Mouse (Mus musculus) stomach, embryonic 16.5 days (tissue): Measurements from ENCODE around the gene Ipmk. TPM values are rescaled to one million over a fixed set of nuclear protein-coding genes. Genes with fewer than 3 reads are reported as not detected.

Source experiments
- ATAC-seq: fragments of 200-750 bp; cut with Nextera tagmentation; 2 replicates; pipeline ENCODE4 v1.8.0; 2017; ENCODE audit warnings: moderate number of reproducible peaks, moderate TSS enrichment; ENCODE audit not compliant: insufficient read depth, low FRiP score
- H3K27ac ChIP-seq: fragments of 300-500 bp; sonication (generic); 2 replicates; pipeline ENCODE4 v1.5.1; 2014; ENCODE audit warnings: low read length
- H3K27me3 ChIP-seq: fragments of 300-500 bp; sonication (generic); 2 replicates; pipeline ENCODE4 v1.6.1; 2014; ENCODE audit warnings: low read length, control low read depth, mixed read lengths; ENCODE audit not compliant: control insufficient read depth, insufficient read depth
- H3K36me3 ChIP-seq: fragments of 300-500 bp; sonication (generic); 2 replicates; pipeline ENCODE4 v1.6.1; 2014; ENCODE audit warnings: low read length; ENCODE audit not compliant: control insufficient read depth, insufficient read depth
- H3K4me1 ChIP-seq: fragments of 300-500 bp; sonication (generic); 2 replicates; pipeline ENCODE4 v1.6.1; 2014; ENCODE audit warnings: low read length, control low read depth, mixed read lengths; ENCODE audit not compliant: control insufficient read depth, insufficient read depth
- H3K4me2 ChIP-seq: fragments of 300-500 bp; sonication (generic); 2 replicates; pipeline ENCODE4 v1.6.1; 2014; ENCODE audit warnings: low read depth, low read length, mixed read lengths
- H3K4me3 ChIP-seq: fragments of 300-500 bp; sonication (generic); replicated peaks from 2 replicates; pipeline ENCODE4 v1.5.1; 2014; ENCODE audit warnings: mild to moderate bottlenecking, low read length
- H3K9ac ChIP-seq: fragments of 300-500 bp; sonication (generic); 2 replicates; pipeline ENCODE4 v1.6.1; 2014; ENCODE audit warnings: low read length
- H3K9me3 ChIP-seq: fragments of 300-500 bp; sonication (generic); replicated peaks from 2 replicates; pipeline ENCODE4 v1.6.1; 2016; ENCODE audit warnings: low read length, control low read depth; ENCODE audit not compliant: control insufficient read depth
- WGBS: fragments of 180-500 bp; shearing (Covaris S2); extraction: QIAGEN DNeasy Blood & Tissue Kit; methylation state at CpG from one replicate; pipeline ENCODE4 v1.1.7; 2014; 5-methylcytosine and 5-hydroxymethylcytosine counted together
- polyA plus RNA-seq: library from polyadenylated mRNA; unstranded; fragments of >200 nt; fragmentation: Nextera tagmentation; extraction: Ambion mirVana; gene quantifications from 2 replicates; pipeline ENCODE4 v1.2.1, GENCODE M21; 2015

Gene Ipmk
- polyA plus RNA-seq, 1 experiment from 2014 or later: 12.3 TPM

GRCm38 (mm10) chr10:71353850-71354249, 6.3 kb downstream of the Ipmk start:
- Histone ChIP-seq H3K9ac (no peak overlapping the region), H3K4me1 (peaks cover 5% of the 10 kb centered on the region), H3K27ac (no peak overlapping the region), H3K36me3 (no peaks in the 10 kb centered on the region), H3K4me2 (no peak overlapping the region), H3K4me3 (no peak overlapping the region), H3K9me3 (no peaks in the 10 kb centered on the region), H3K27me3 (no peaks in the 10 kb centered on the region)
- ATAC-seq: no peak
- WGBS: 55% methylated on average over 9 of the region's 9 CpGs

GRCm38 (mm10) chr10:71354947-71355346, 7.4 kb downstream of the Ipmk start:
- H3K9me3 ChIP-seq: no peaks in the 10 kb centered on the region
- no peak overlapping the region for H3K4me3 ChIP-seq
- no peak for ATAC-seq
- H3K4me1 ChIP-seq: no peaks in the 10 kb centered on the region
- H3K9ac ChIP-seq: no peak overlapping the region
- 88% methylated on average over 12 of the region's 12 CpGs for WGBS
- no peaks in the 10 kb centered on the region for H3K27me3 ChIP-seq
- no peaks in the 10 kb centered on the region for H3K36me3 ChIP-seq
- no peak overlapping the region for H3K27ac ChIP-seq
- H3K4me2 ChIP-seq: no peak overlapping the region

- Histone ChIP-seq H3K4me2 (no peak overlapping the region), H3K27me3 (no peaks in the 10 kb centered on the region), H3K27ac (no peak overlapping the region), H3K4me1 (no peaks in the 10 kb centered on the region), H3K36me3 (no peaks in the 10 kb centered on the region), H3K9ac (no peak overlapping the region), H3K4me3 (no peak overlapping the region), H3K9me3 (no peaks in the 10 kb centered on the region)
- WGBS: 73% methylated on average over 7 of the region's 7 CpGs
- no peak for ATAC-seq
These were observed 13.5 kb downstream of the Ipmk start for GRCm38 (mm10) chr10:71361044-71361443.

- Histone ChIP-seq H3K4me2 (no peak overlapping the region), H3K27ac (no peak overlapping the region), H3K4me3 (no peak overlapping the region), H3K9ac (no peak overlapping the region), H3K9me3 (no peaks in the 10 kb centered on the region), H3K4me1 (no peaks in the 10 kb centered on the region), H3K27me3 (no peaks in the 10 kb centered on the region), H3K36me3 (no peaks in the 10 kb centered on the region)
- no peak for ATAC-seq
- 36% methylated on average over 18 of the region's 18 CpGs for WGBS
These were observed 14.4 kb downstream of the Ipmk start for GRCm38 (mm10) chr10:71361836-71362562.

- Histone ChIP-seq H3K36me3 (no peaks in the 10 kb centered on the region), H3K27me3 (no peaks in the 10 kb centered on the region), H3K9me3 (no peaks in the 10 kb centered on the region), H3K4me2 (no peak overlapping the region), H3K9ac (no peak overlapping the region), H3K4me3 (no peak overlapping the region), H3K27ac (no peak overlapping the region), H3K4me1 (no peaks in the 10 kb centered on the region)
- WGBS: 84% methylated on average over 8 of the region's 8 CpGs
- ATAC-seq: no peak
These were observed 15.9 kb downstream of the Ipmk start for GRCm38 (mm10) chr10:71363440-71363839.

- H3K9me3 ChIP-seq: no peaks in the 10 kb centered on the region
- H3K4me2 ChIP-seq: no peak overlapping the region
- no peaks in the 10 kb centered on the region for H3K27me3 ChIP-seq
- H3K9ac ChIP-seq: no peak overlapping the region
- no peaks in the 10 kb centered on the region for H3K4me1 ChIP-seq
- ATAC-seq: no peak
- no peak overlapping the region for H3K4me3 ChIP-seq
- no peak overlapping the region for H3K27ac ChIP-seq
- WGBS: 85% methylated on average over 10 of the region's 10 CpGs
- no peaks in the 10 kb centered on the region for H3K36me3 ChIP-seq
These were observed 16.3 kb downstream of the Ipmk start for GRCm38 (mm10) chr10:71363858-71364257.

- no peaks in the 10 kb centered on the region for H3K27me3 ChIP-seq
- H3K36me3 ChIP-seq: no peaks in the 10 kb centered on the region
- no peaks in the 10 kb centered on the region for H3K4me1 ChIP-seq
- no peak; the same call in 1 of the 2 replicates for ATAC-seq
- H3K4me3 ChIP-seq: no peak overlapping the region
- H3K27ac ChIP-seq: 0 out of 2 replicates have a peak overlapping the region, but pooled peaks have one; percentile 22
- H3K4me2 ChIP-seq: no peak overlapping the region
- no peaks in the 10 kb centered on the region for H3K9me3 ChIP-seq
- H3K9ac ChIP-seq: no peak overlapping the region
- 65% methylated on average over 16 of the region's 16 CpGs for WGBS
These were observed 20.8 kb downstream of the Ipmk start for GRCm38 (mm10) chr10:71368128-71368940.

- Histone ChIP-seq H3K4me3 (no peak overlapping the region), H3K9me3 (no peaks in the 10 kb centered on the region), H3K4me2 (no peak overlapping the region), H3K4me1 (no peaks in the 10 kb centered on the region), H3K9ac (no peak overlapping the region), H3K27ac (no peak overlapping the region), H3K27me3 (no peaks in the 10 kb centered on the region), H3K36me3 (no peaks in the 10 kb centered on the region)
- 71% methylated on average over 3 of the region's 3 CpGs for WGBS
- no peak for ATAC-seq
These were observed 21.9 kb downstream of the Ipmk start for GRCm38 (mm10) chr10:71369466-71369865.

GRCm38 (mm10) chr10:71371881-71372280, 24.3 kb downstream of the Ipmk start:
- Histone ChIP-seq H3K36me3 (no peaks in the 10 kb centered on the region), H3K9ac (no peak overlapping the region), H3K27ac (no peak overlapping the region), H3K4me2 (no peak overlapping the region), H3K9me3 (no peaks in the 10 kb centered on the region), H3K4me3 (no peak overlapping the region), H3K4me1 (no peaks in the 10 kb centered on the region), H3K27me3 (no peaks in the 10 kb centered on the region)
- 71% methylated on average over 6 of the region's 6 CpGs for WGBS
- no peak for ATAC-seq
